Mouse (Mus musculus) heart, adult 2 months (tissue): ENCODE data around the gene Rsrc1.

Source experiments
- CTCF ChIP-seq: fragments of 200-600 bp; IDR thresholded peaks from 2 replicates; pipeline ENCODE4 v1.8.1; 2022; ENCODE audit warnings: antibody characterized with exemption, mild to moderate bottlenecking, moderate library complexity
- POLR2A ChIP-seq: fragments of 200-500 bp; IDR thresholded peaks from 2 replicates; pipeline ENCODE4 v1.6.1; 2011; ENCODE audit warnings: mild to moderate bottlenecking, low read depth, low read length, control low read depth; ENCODE audit not compliant: insufficient read depth

DNA sequence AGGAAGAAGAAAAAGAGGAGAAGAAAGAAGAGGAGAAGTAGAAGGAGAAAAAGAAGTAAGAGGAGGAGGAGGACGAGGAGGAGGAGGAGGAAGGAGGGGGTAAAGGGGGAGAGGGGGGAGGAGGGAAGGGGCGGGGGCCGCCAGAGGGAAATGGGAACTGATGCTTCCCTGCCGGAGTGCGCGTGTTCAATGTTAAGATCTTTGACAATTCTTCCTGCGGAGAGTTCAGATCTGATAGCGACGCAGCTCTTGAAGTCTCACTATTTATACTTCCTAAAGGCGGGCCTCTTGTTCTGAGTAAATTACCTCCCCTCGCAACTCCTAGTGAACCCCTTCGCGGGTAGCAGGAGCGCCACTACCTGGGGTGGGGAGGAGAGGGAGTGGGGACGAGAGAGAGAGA lies 516 bp downstream of the Rsrc1 start, which contains the start of gene Shox2:
- no peak for TF ChIP-seq POLR2A
- no peak for TF ChIP-seq CTCF
